Mouse (Mus musculus) hindbrain, embryonic 14.5 days (tissue): ENCODE measurements around the gene Myo3a. TPM values are rescaled to one million over a fixed set of nuclear protein-coding genes. Genes with fewer than 3 reads are reported as not detected.

Experiments
- ATAC-seq: fragments of 200-750 bp; cut with Nextera tagmentation; 2 replicates; pipeline ENCODE4 v1.8.0; 2017; ENCODE audit warnings: moderate number of reproducible peaks, mild to moderate bottlenecking, moderate TSS enrichment, moderate library complexity; ENCODE audit not compliant: low FRiP score
- DNase-seq: peaks from one replicate; pipeline ENCODE4 v3.0.0-alpha.2; 2015; ENCODE audit warnings: low spot score
- H3K27ac ChIP-seq: fragments of 300-500 bp; sonication (generic); 2 replicates; pipeline ENCODE4 v1.5.1; 2014; ENCODE audit warnings: mild to moderate bottlenecking, moderate library complexity
- H3K27me3 ChIP-seq: fragments of 300-500 bp; sonication (generic); 2 replicates; pipeline ENCODE4 v1.6.1; 2014; ENCODE audit warnings: mild to moderate bottlenecking, low read length, mixed read lengths; ENCODE audit not compliant: control insufficient read depth, insufficient read depth
- H3K36me3 ChIP-seq: fragments of 300-500 bp; sonication (generic); replicated peaks from 2 replicates; pipeline ENCODE4 v1.6.1; 2014; ENCODE audit not compliant: control insufficient read depth, insufficient read depth
- H3K4me1 ChIP-seq: fragments of 300-500 bp; sonication (generic); replicated peaks from 2 replicates; pipeline ENCODE4 v1.6.1; 2014; ENCODE audit warnings: antibody characterized with exemption, low read length, mixed read lengths; ENCODE audit not compliant: control insufficient read depth, insufficient read depth
- H3K4me2 ChIP-seq: fragments of 300-500 bp; sonication (generic); replicated peaks from 2 replicates; pipeline ENCODE4 v1.6.1; 2014; ENCODE audit warnings: mild to moderate bottlenecking, moderate library complexity
- H3K4me3 ChIP-seq: fragments of 300-500 bp; sonication (generic); replicated peaks from 2 replicates; pipeline ENCODE4 v1.5.1; 2014; ENCODE audit warnings: mild to moderate bottlenecking, low read length
- H3K9ac ChIP-seq: fragments of 300-500 bp; sonication (generic); 2 replicates; pipeline ENCODE4 v1.6.1; 2014
- H3K9me3 ChIP-seq: fragments of 300-500 bp; sonication (generic); 2 replicates; pipeline ENCODE4 v1.6.1; 2016; ENCODE audit warnings: low read length; ENCODE audit not compliant: control insufficient read depth
- WGBS: fragments of 180-500 bp; shearing (Covaris S2); extraction: QIAGEN DNeasy Blood & Tissue Kit; methylation state at CpG from one replicate; pipeline ENCODE4 v1.1.7; 2014; 5-methylcytosine and 5-hydroxymethylcytosine counted together
- polyA plus RNA-seq: library from polyadenylated mRNA; unstranded; fragments of >200 nt; fragmentation: Nextera tagmentation; extraction: Ambion mirVana; gene quantifications from 2 replicates; pipeline ENCODE4 v1.2.1, GENCODE M21; 2014

Myo3a gene
- polyA plus RNA-seq, 1 experiment from 2014 or later = not detected

DNA sequence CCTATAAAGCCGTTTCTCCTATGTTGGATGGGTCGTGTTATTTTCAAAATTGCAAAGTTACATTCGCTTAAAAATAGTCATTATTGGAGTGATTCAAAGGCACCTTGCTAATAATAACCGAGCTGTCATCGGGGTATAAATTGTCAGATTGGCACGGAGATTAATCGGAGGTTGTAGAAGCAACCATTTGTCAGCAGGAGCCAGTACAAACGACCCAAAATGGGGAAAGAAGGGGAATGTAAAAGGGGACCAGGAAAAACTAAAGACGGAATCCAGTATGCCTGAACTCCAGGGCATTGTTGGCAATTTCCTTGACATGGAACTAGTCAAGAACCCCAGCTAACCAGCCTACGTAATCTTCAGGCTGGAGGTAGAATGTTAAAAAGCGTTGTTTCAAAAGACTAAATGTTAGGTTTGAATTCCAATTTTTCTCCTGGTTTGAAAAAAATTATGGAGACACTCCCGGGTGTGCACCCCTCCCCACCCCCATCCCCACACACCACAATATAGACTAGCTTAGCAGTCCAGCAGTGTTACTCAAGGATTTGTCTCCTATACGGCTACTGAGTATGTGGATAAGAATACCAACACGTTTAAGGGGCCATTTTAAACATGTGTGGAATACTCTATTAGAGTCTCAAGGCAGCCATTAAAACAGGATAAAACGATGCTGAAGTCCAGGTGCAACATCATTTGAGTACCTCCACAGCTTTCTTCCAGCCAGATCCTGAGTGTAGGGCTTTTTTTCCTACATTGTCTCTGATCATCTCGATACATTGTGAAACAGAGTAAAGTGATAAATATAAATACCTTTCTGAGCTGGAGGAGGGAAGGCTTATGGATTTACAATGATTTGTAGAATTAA is 398.0 kb downstream of the Myo3a start:
- ATAC-seq (no peak), DNase-seq (peak; percentile 35)
- Histone ChIP-seq H3K9ac (peak overlapping the region; percentile 86), H3K4me3 (peak overlapping the region; percentile 56), H3K9me3 (no peaks in the 10 kb centered on the region), H3K4me1 (peaks cover 29% of the 10 kb centered on the region), H3K4me2 (peak overlapping the region; percentile 85), H3K27me3 (peaks cover 63% of the 10 kb centered on the region), H3K36me3 (peaks cover 5% of the 10 kb centered on the region; the same call in 1 of the 2 replicates), H3K27ac (peak overlapping the region; percentile 96)
- WGBS = 8% methylated on average over 16 of the region's 16 CpGs

- DNase-seq (peak; percentile 45), ATAC-seq (peak; percentile 26; the same call in 1 of the 2 replicates)
- Histone ChIP-seq H3K4me1 (0 out of 2 replicates have a peak, but pooled peaks cover 16% of the 10 kb centered on the region), H3K9ac (peak overlapping the region; percentile 86), H3K4me3 (peak overlapping the region; percentile 56), H3K4me2 (peak overlapping the region; percentile 85), H3K27ac (peak overlapping the region; percentile 96), H3K9me3 (no peaks in the 10 kb centered on the region), H3K36me3 (peaks cover 17% of the 10 kb centered on the region), H3K27me3 (peaks cover 55% of the 10 kb centered on the region)
- WGBS = 31% methylated on average over 3 of the region's 3 CpGs
These were observed 399.9 kb downstream of the Myo3a start for GRCm38 (mm10) chr2:22627147-22627666.

DNA sequence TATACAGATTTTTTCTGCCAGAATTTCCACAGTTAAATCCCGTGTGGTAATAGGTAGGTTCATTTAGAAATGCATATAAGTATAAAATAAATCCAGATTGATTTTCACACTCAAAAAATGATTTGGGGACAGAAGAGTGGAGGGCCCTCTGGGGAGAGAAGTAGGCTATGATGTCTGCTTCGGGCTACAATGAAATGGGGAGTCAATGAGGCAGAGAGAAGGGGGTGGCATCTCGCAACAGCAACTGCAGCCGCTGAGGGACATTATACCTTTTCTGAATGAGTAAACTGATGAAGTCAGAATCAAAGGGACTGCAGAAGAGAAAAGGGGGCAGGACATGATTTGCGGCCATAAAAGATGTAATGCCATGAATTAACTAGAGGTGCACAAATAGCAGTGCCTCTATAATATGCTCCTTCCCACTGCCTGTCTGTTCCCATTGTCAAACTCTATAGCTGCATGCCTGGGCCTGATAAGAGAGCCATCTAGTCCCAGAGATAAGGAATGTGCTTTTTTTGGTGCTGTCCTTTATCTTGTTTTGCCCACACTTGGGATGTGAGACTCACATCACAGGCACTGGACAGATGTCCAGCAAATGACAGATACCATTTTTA is 400.6 kb downstream of the Myo3a start:
- peak; percentile 45 for DNase-seq
- H3K27ac ChIP-seq = peak overlapping the region; percentile 96
- H3K36me3 ChIP-seq = peaks cover 17% of the 10 kb centered on the region
- H3K4me2 ChIP-seq = peak overlapping the region; percentile 85
- H3K4me3 ChIP-seq = peak overlapping the region; percentile 56
- peak; percentile 49 for ATAC-seq
- no peaks in the 10 kb centered on the region for H3K9me3 ChIP-seq
- H3K9ac ChIP-seq = peak overlapping the region; percentile 86
- 0 out of 2 replicates have a peak, but pooled peaks cover 12% of the 10 kb centered on the region for H3K4me1 ChIP-seq
- peaks cover 48% of the 10 kb centered on the region for H3K27me3 ChIP-seq
- WGBS = 14% methylated on average over 5 of the region's 5 CpGs

GRCm38 (mm10) chr2:22634766-22635165 is 407.5 kb downstream of the Myo3a start:
- peak; percentile 42 for DNase-seq
- H3K4me1 ChIP-seq = no peaks in the 10 kb centered on the region
- H3K4me2 ChIP-seq = no peak overlapping the region
- no peak overlapping the region for H3K9ac ChIP-seq
- no peaks in the 10 kb centered on the region for H3K27me3 ChIP-seq
- WGBS = 47% methylated on average over 8 of the region's 8 CpGs
- no peak overlapping the region for H3K27ac ChIP-seq
- ATAC-seq = no peak
- H3K36me3 ChIP-seq = peaks cover 61% of the 10 kb centered on the region
- H3K4me3 ChIP-seq = no peak overlapping the region
- H3K9me3 ChIP-seq = no peaks in the 10 kb centered on the region

DNA sequence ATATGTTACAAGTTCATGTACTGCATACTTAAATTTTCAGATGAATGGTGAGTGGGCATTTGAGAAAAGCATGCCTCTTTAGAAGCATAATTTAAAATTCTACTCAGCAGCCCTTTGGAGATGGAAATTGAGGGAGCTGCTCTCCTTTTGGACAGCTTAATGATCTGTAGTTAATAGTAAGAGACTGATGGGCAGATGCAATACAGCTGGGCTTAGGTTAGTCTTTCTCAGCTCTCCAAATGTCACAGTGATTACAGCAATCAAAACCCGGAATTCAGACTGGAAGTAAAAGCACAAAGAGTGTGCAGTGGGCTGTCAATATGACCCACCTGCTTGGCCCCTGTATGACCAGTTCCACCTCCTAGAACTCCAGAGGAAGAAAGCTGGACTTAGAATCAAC is 418.8 kb downstream of the Myo3a start:
- no peak for ATAC-seq
- H3K27me3 ChIP-seq = no peaks in the 10 kb centered on the region
- no peak overlapping the region for H3K4me2 ChIP-seq
- H3K36me3 ChIP-seq = peaks cover 25% of the 10 kb centered on the region
- no peak overlapping the region for H3K9ac ChIP-seq
- H3K27ac ChIP-seq = no peak overlapping the region
- no peaks in the 10 kb centered on the region for H3K9me3 ChIP-seq
- WGBS = 46% methylated on average over 1 of the region's 1 CpGs
- no peak overlapping the region for H3K4me3 ChIP-seq
- no peaks in the 10 kb centered on the region for H3K4me1 ChIP-seq
- no peak for DNase-seq

- Histone ChIP-seq H3K9ac (no peak overlapping the region), H3K36me3 (peaks cover 31% of the 10 kb centered on the region), H3K27ac (no peak overlapping the region), H3K27me3 (no peaks in the 10 kb centered on the region), H3K4me3 (no peak overlapping the region), H3K9me3 (no peaks in the 10 kb centered on the region), H3K4me2 (no peak overlapping the region), H3K4me1 (no peaks in the 10 kb centered on the region)
- 71% methylated on average over 1 of the region's 1 CpGs for WGBS
- DNase-seq (no peak), ATAC-seq (no peak)
These were observed 421.1 kb downstream of the Myo3a start for GRCm38 (mm10) chr2:22648394-22648793.

GRCm38 (mm10) chr2:22651826-22652225 is 424.5 kb downstream of the Myo3a start:
- no peak overlapping the region for H3K4me2 ChIP-seq
- no peak overlapping the region for H3K4me3 ChIP-seq
- DNase-seq = no peak
- no peaks in the 10 kb centered on the region for H3K27me3 ChIP-seq
- 89% methylated on average over 4 of the region's 4 CpGs for WGBS
- peaks cover 33% of the 10 kb centered on the region for H3K36me3 ChIP-seq
- H3K9ac ChIP-seq = no peak overlapping the region
- no peaks in the 10 kb centered on the region for H3K9me3 ChIP-seq
- H3K27ac ChIP-seq = no peak overlapping the region
- no peaks in the 10 kb centered on the region for H3K4me1 ChIP-seq
- ATAC-seq = no peak

GRCm38 (mm10) chr2:22663731-22664130 is 436.4 kb downstream of the Myo3a start:
- Histone ChIP-seq H3K4me2 (no peak overlapping the region), H3K27ac (no peak overlapping the region), H3K4me3 (no peak overlapping the region), H3K9me3 (no peaks in the 10 kb centered on the region), H3K9ac (no peak overlapping the region), H3K4me1 (no peaks in the 10 kb centered on the region), H3K27me3 (no peaks in the 10 kb centered on the region), H3K36me3 (peaks cover 18% of the 10 kb centered on the region)
- 72% methylated on average over 1 of the region's 1 CpGs for WGBS
- DNase-seq (no peak), ATAC-seq (no peak)
